Mouse (Mus musculus) embryonic facial prominence, embryonic 10.5 days (tissue): ENCODE measurements around the gene Pgs1. TPM values are rescaled to one million over a fixed set of nuclear protein-coding genes. Genes with fewer than 3 reads are reported as not detected.

Experiments
- DNase-seq: peaks from one replicate; pipeline ENCODE4 v3.0.0-alpha.2; 2017; ENCODE audit warnings: low spot score
- H3K27ac ChIP-seq: fragments of 300-500 bp; sonication (generic); replicated peaks from 2 replicates; pipeline ENCODE4 v1.5.1; 2016; ENCODE audit warnings: mild to moderate bottlenecking
- H3K27me3 ChIP-seq: fragments of 300-500 bp; sonication (generic); replicated peaks from 2 replicates; pipeline ENCODE4 v1.6.1; 2016; ENCODE audit warnings: low read depth, mild to moderate bottlenecking; ENCODE audit not compliant: poor library complexity, severe bottlenecking
- H3K36me3 ChIP-seq: fragments of 300-500 bp; sonication (generic); replicated peaks from 2 replicates; pipeline ENCODE4 v1.6.1; 2016; ENCODE audit warnings: mild to moderate bottlenecking, moderate library complexity
- H3K4me1 ChIP-seq: fragments of 300-500 bp; sonication (generic); 2 replicates; pipeline ENCODE4 v1.6.1; 2016
- H3K4me3 ChIP-seq: fragments of 300-500 bp; sonication (generic); 2 replicates; pipeline ENCODE4 v1.5.1; 2016; ENCODE audit warnings: mild to moderate bottlenecking, moderate library complexity
- H3K9me3 ChIP-seq: fragments of 300-500 bp; sonication (generic); 2 replicates; pipeline ENCODE4 v1.6.1; 2016; ENCODE audit warnings: mild to moderate bottlenecking
- whole genome bisulfite sequencing: fragments of 180-500 bp; shearing (Covaris S2); methylation state at CpG from one replicate; pipeline ENCODE4 v1.1.7; 2016; 5-methylcytosine and 5-hydroxymethylcytosine counted together
- polyA plus RNA-seq: library from polyadenylated mRNA; unstranded; fragments of >200 nt; fragmentation: Nextera tagmentation; extraction: Ambion mirVana; gene quantifications from 2 replicates; pipeline ENCODE4 v1.2.1, GENCODE M21; 2016

The Pgs1 gene
- polyA plus RNA-seq, 1 experiment from 2014 or later: 43.5 TPM

GRCm38 (mm10) chr11:118000083-118000482 lies 14.0 kb downstream of the Pgs1 start:
- Histone ChIP-seq H3K36me3 (peaks cover 74% of the 10 kb centered on the region), H3K4me3 (no peak overlapping the region), H3K27ac (no peak overlapping the region), H3K9me3 (no peaks in the 10 kb centered on the region), H3K27me3 (no peaks in the 10 kb centered on the region), H3K4me1 (peaks cover 29% of the 10 kb centered on the region)
- 63% methylated on average over 1 of the region's 1 CpGs for WGBS
- no peak for DNase-seq

- Histone ChIP-seq H3K27ac (no peak overlapping the region), H3K9me3 (no peaks in the 10 kb centered on the region), H3K36me3 (peaks cover 81% of the 10 kb centered on the region), H3K4me3 (no peak overlapping the region), H3K4me1 (peaks cover 25% of the 10 kb centered on the region), H3K27me3 (no peaks in the 10 kb centered on the region)
- DNase-seq: no peak
- 87% methylated on average over 7 of the region's 7 CpGs for WGBS
These were observed 14.6 kb downstream of the Pgs1 start for GRCm38 (mm10) chr11:118000565-118001215.

- H3K4me3 ChIP-seq: no peak overlapping the region
- no peak for DNase-seq
- H3K27me3 ChIP-seq: no peaks in the 10 kb centered on the region
- peaks cover 28% of the 10 kb centered on the region for H3K4me1 ChIP-seq
- H3K9me3 ChIP-seq: no peaks in the 10 kb centered on the region
- H3K36me3 ChIP-seq: peaks cover 93% of the 10 kb centered on the region
- 95% methylated on average over 14 of the region's 14 CpGs for WGBS
- no peak overlapping the region for H3K27ac ChIP-seq
These were observed 17.1 kb downstream of the Pgs1 start for GRCm38 (mm10) chr11:118003176-118003575.

- peaks cover 28% of the 10 kb centered on the region for H3K4me1 ChIP-seq
- WGBS: 81% methylated on average over 5 of the region's 5 CpGs
- no peak overlapping the region for H3K27ac ChIP-seq
- peaks cover 88% of the 10 kb centered on the region for H3K36me3 ChIP-seq
- no peak overlapping the region for H3K4me3 ChIP-seq
- no peaks in the 10 kb centered on the region for H3K9me3 ChIP-seq
- no peak for DNase-seq
- no peaks in the 10 kb centered on the region for H3K27me3 ChIP-seq
These were observed 17.6 kb downstream of the Pgs1 start for GRCm38 (mm10) chr11:118003718-118004117.

GRCm38 (mm10) chr11:118004217-118004616 lies 18.1 kb downstream of the Pgs1 start:
- DNase-seq: no peak
- H3K36me3 ChIP-seq: peaks cover 84% of the 10 kb centered on the region
- peaks cover 28% of the 10 kb centered on the region for H3K4me1 ChIP-seq
- 85% methylated on average over 5 of the region's 5 CpGs for WGBS
- no peaks in the 10 kb centered on the region for H3K9me3 ChIP-seq
- no peak overlapping the region for H3K27ac ChIP-seq
- no peaks in the 10 kb centered on the region for H3K27me3 ChIP-seq
- no peak overlapping the region for H3K4me3 ChIP-seq

GRCm38 (mm10) chr11:118007460-118008143 lies 21.5 kb downstream of the Pgs1 start:
- Histone ChIP-seq H3K36me3 (peaks cover 77% of the 10 kb centered on the region), H3K4me1 (peaks cover 45% of the 10 kb centered on the region), H3K4me3 (no peak overlapping the region), H3K27ac (peak overlapping the region; percentile 5; the same call in 1 of the 2 replicates), H3K27me3 (no peaks in the 10 kb centered on the region), H3K9me3 (no peaks in the 10 kb centered on the region)
- DNase-seq: peak; percentile 31
- WGBS: 65% methylated on average over 8 of the region's 8 CpGs

- DNase-seq: no peak
- Histone ChIP-seq H3K4me3 (no peak overlapping the region), H3K4me1 (peaks cover 50% of the 10 kb centered on the region), H3K27me3 (no peaks in the 10 kb centered on the region), H3K27ac (peak overlapping the region; percentile 5; the same call in 1 of the 2 replicates), H3K36me3 (peaks cover 77% of the 10 kb centered on the region), H3K9me3 (no peaks in the 10 kb centered on the region)
- 39% methylated on average over 5 of the region's 5 CpGs for WGBS
These were observed 22.2 kb downstream of the Pgs1 start for GRCm38 (mm10) chr11:118008144-118008805.

GRCm38 (mm10) chr11:118008843-118009242 lies 22.8 kb downstream of the Pgs1 start:
- no peaks in the 10 kb centered on the region for H3K9me3 ChIP-seq
- H3K4me3 ChIP-seq: no peak overlapping the region
- no peaks in the 10 kb centered on the region for H3K27me3 ChIP-seq
- peaks cover 51% of the 10 kb centered on the region for H3K4me1 ChIP-seq
- WGBS: 84% methylated on average over 8 of the region's 8 CpGs
- 0 out of 2 replicates have a peak overlapping the region, but pooled peaks have one; percentile 21 for H3K27ac ChIP-seq
- no peak for DNase-seq
- H3K36me3 ChIP-seq: peaks cover 77% of the 10 kb centered on the region

GRCm38 (mm10) chr11:118009865-118010571 lies 23.9 kb downstream of the Pgs1 start:
- DNase-seq: no peak
- WGBS: 54% methylated on average over 4 of the region's 4 CpGs
- H3K4me3 ChIP-seq: no peak overlapping the region
- H3K27ac ChIP-seq: peak overlapping the region; percentile 2; the same call in 1 of the 2 replicates
- H3K27me3 ChIP-seq: no peaks in the 10 kb centered on the region
- H3K4me1 ChIP-seq: peaks cover 57% of the 10 kb centered on the region
- H3K9me3 ChIP-seq: no peaks in the 10 kb centered on the region
- peaks cover 77% of the 10 kb centered on the region for H3K36me3 ChIP-seq

GRCm38 (mm10) chr11:118012595-118012994 lies 26.5 kb downstream of the Pgs1 start:
- H3K4me1 ChIP-seq: peaks cover 58% of the 10 kb centered on the region
- 95% methylated on average over 1 of the region's 1 CpGs for WGBS
- no peaks in the 10 kb centered on the region for H3K9me3 ChIP-seq
- H3K36me3 ChIP-seq: peaks cover 77% of the 10 kb centered on the region
- no peak for DNase-seq
- H3K4me3 ChIP-seq: no peak overlapping the region
- no peaks in the 10 kb centered on the region for H3K27me3 ChIP-seq
- no peak overlapping the region for H3K27ac ChIP-seq

GRCm38 (mm10) chr11:118013339-118013738 lies 27.2 kb downstream of the Pgs1 start:
- peaks cover 85% of the 10 kb centered on the region for H3K36me3 ChIP-seq
- 78% methylated on average over 2 of the region's 2 CpGs for WGBS
- H3K9me3 ChIP-seq: no peaks in the 10 kb centered on the region
- no peaks in the 10 kb centered on the region for H3K27me3 ChIP-seq
- DNase-seq: no peak
- peaks cover 51% of the 10 kb centered on the region for H3K4me1 ChIP-seq
- H3K4me3 ChIP-seq: no peak overlapping the region
- no peak overlapping the region for H3K27ac ChIP-seq

GRCm38 (mm10) chr11:118014391-118014995 lies 28.4 kb downstream of the Pgs1 start:
- Histone ChIP-seq H3K27me3 (no peaks in the 10 kb centered on the region), H3K9me3 (no peaks in the 10 kb centered on the region), H3K4me3 (no peak overlapping the region), H3K27ac (no peak overlapping the region), H3K4me1 (peaks cover 39% of the 10 kb centered on the region), H3K36me3 (peaks cover 92% of the 10 kb centered on the region)
- 85% methylated on average over 12 of the region's 12 CpGs for WGBS
- no peak for DNase-seq
